Mouse (Mus musculus) liver, embryonic 14.5 days (tissue): ENCODE data around the gene Cby3. TPM values are rescaled to one million over a fixed set of nuclear protein-coding genes. Genes with fewer than 3 reads are reported as not detected.

ENCODE experiments used
- ATAC-seq: fragments of 200-750 bp; cut with Nextera tagmentation; 2 replicates; pipeline ENCODE4 v1.8.0; 2017; ENCODE audit warnings: moderate number of reproducible peaks, mild to moderate bottlenecking, moderate library complexity; ENCODE audit not compliant: insufficient read depth
- DNase-seq, 3 experiments: peaks; one replicate each; pipeline ENCODE4 v3.0.0-alpha.2; 2012 to 2013; ENCODE audit warnings: low read depth in 3 of 3, low spot score in 3 of 3
- H3K27ac ChIP-seq: fragments of 300-500 bp; sonication (generic); 2 replicates; pipeline ENCODE4 v1.5.1; 2014; ENCODE audit warnings: moderate library complexity, mild to moderate bottlenecking, control low read depth, inconsistent platforms
- H3K27me3 ChIP-seq: fragments of 300-500 bp; sonication (generic); 2 replicates; pipeline ENCODE4 v1.6.1; 2014; ENCODE audit warnings: mild to moderate bottlenecking, low read length, moderate library complexity; ENCODE audit not compliant: control insufficient read depth, insufficient read depth
- H3K36me3 ChIP-seq: fragments of 300-500 bp; sonication (generic); replicated peaks from 2 replicates; pipeline ENCODE4 v1.6.1; 2014; ENCODE audit warnings: low read depth; ENCODE audit not compliant: control insufficient read depth, insufficient read depth
- H3K4me1 ChIP-seq, 2 experiments: fragments of 200-500 bp in 1 of 2; fragments of 300-500 bp in 1 of 2; sonication (generic) in 1 of 2; replicated peaks; 2 replicates each; pipeline ENCODE4 v1.6.1; 2012 to 2014; ENCODE audit warnings: antibody characterized with exemption in 1 of 2, inconsistent platforms in 1 of 2, low read length in 1 of 2; ENCODE audit not compliant: control insufficient read depth in 2 of 2, insufficient read depth in 2 of 2
- H3K4me2 ChIP-seq: fragments of 300-500 bp; sonication (generic); 2 replicates; pipeline ENCODE4 v1.6.1; 2014; ENCODE audit warnings: low read depth, mild to moderate bottlenecking, control low read depth, moderate library complexity
- H3K4me3 ChIP-seq, 2 experiments: fragments of 200-500 bp in 1 of 2; fragments of 300-500 bp in 1 of 2; sonication (generic) in 1 of 2; 2 replicates each; pipeline ENCODE4 v1.5.1; 2012 to 2014; ENCODE audit warnings: low read depth in 2 of 2, low read length in 2 of 2, mild to moderate bottlenecking in 2 of 2, control low read depth in 1 of 2, inconsistent platforms in 1 of 2, moderate library complexity in 1 of 2; ENCODE audit not compliant: insufficient read depth in 1 of 2
- H3K9ac ChIP-seq: fragments of 300-500 bp; sonication (generic); replicated peaks from 2 replicates; pipeline ENCODE4 v1.6.1; 2014; ENCODE audit warnings: mild to moderate bottlenecking, control low read depth, moderate library complexity
- H3K9me3 ChIP-seq: fragments of 300-500 bp; sonication (generic); 2 replicates; pipeline ENCODE4 v1.6.1; 2016; ENCODE audit warnings: low read length, mixed read lengths; ENCODE audit not compliant: control insufficient read depth
- CTCF ChIP-seq: IDR thresholded peaks from 2 replicates; pipeline ENCODE4 v1.5.1; 2016; ENCODE audit warnings: antibody characterized with exemption, low read depth, control low read depth
- EP300 ChIP-seq: IDR thresholded peaks from 2 replicates; pipeline ENCODE4 v1.6.1; 2016; ENCODE audit warnings: antibody characterized with exemption, low read depth
- WGBS: fragments of 180-500 bp; shearing (Covaris S2); extraction: QIAGEN DNeasy Blood & Tissue Kit; methylation state at CpG from one replicate; pipeline ENCODE4 v1.1.7; 2014; ENCODE audit not compliant: insufficient replicate concordance; 5-methylcytosine and 5-hydroxymethylcytosine counted together
- polyA plus RNA-seq, 2 experiments: library from polyadenylated mRNA; depleted of rRNA in 1 of 2; stranded (reverse) in 1 of 2; unstranded in 1 of 2; fragments of >200 nt; fragmentation: Nextera tagmentation in 1 of 2; extraction: Ambion mirVana in 1 of 2; gene quantifications; 2 replicates each; pipeline versions ENCODE4 v1.2.1 to v1.2.3; 2012 to 2014

The Cby3 gene
- polyA plus RNA-seq, 2 experiments, result not detected

GRCm38 (mm10) chr11:50391272-50391960 is 37.2 kb downstream of the Cby3 start:
- H3K36me3 ChIP-seq, result peaks cover 7% of the 10 kb centered on the region
- TF ChIP-seq CTCF, result no peak
- no peak for TF ChIP-seq EP300
- ATAC-seq, result peak; percentile 16; the same call in 1 of the 2 replicates
- H3K9me3 ChIP-seq, result no peaks in the 10 kb centered on the region
- H3K27me3 ChIP-seq, result no peaks in the 10 kb centered on the region
- WGBS, result 56% methylated on average over 4 of the region's 4 CpGs
- no peak for DNase-seq
- H3K4me1 ChIP-seq, result no peaks in the 10 kb centered on the region
- no peak overlapping the region for H3K4me2 ChIP-seq
- no peak overlapping the region for H3K4me3 ChIP-seq
- no peak overlapping the region for H3K9ac ChIP-seq
- H3K27ac ChIP-seq, result no peak overlapping the region

- 68% methylated on average over 6 of the region's 6 CpGs for WGBS
- Histone ChIP-seq H3K9ac (no peak overlapping the region), H3K4me3 (no peak overlapping the region), H3K4me1 (no peaks in the 10 kb centered on the region), H3K27ac (no peak overlapping the region), H3K36me3 (no peaks in the 10 kb centered on the region; the same call in 1 of the 2 replicates), H3K9me3 (no peaks in the 10 kb centered on the region), H3K27me3 (no peaks in the 10 kb centered on the region), H3K4me2 (no peak overlapping the region)
- DNase-seq (no peak), ATAC-seq (no peak)
- TF ChIP-seq CTCF (no peak), EP300 (no peak)
These were observed 39.0 kb downstream of the Cby3 start for GRCm38 (mm10) chr11:50393306-50393705.

- DNase-seq (no peak), ATAC-seq (no peak)
- H3K4me1 ChIP-seq, result no peaks in the 10 kb centered on the region
- H3K27ac ChIP-seq, result no peak overlapping the region
- H3K36me3 ChIP-seq, result no peaks in the 10 kb centered on the region; the same call in 1 of the 2 replicates
- H3K27me3 ChIP-seq, result no peaks in the 10 kb centered on the region
- TF ChIP-seq CTCF, result no peak
- no peak for TF ChIP-seq EP300
- H3K9ac ChIP-seq, result no peak overlapping the region
- no peak overlapping the region for H3K4me2 ChIP-seq
- H3K9me3 ChIP-seq, result no peaks in the 10 kb centered on the region
- no peak overlapping the region for H3K4me3 ChIP-seq
- 75% methylated on average over 7 of the region's 7 CpGs for WGBS
These were observed 40.5 kb downstream of the Cby3 start for GRCm38 (mm10) chr11:50394731-50395130.

GRCm38 (mm10) chr11:50396766-50397307 is 42.6 kb downstream of the Cby3 start:
- Histone ChIP-seq H3K4me2 (no peak overlapping the region), H3K36me3 (no peaks in the 10 kb centered on the region; the same call in 1 of the 2 replicates), H3K4me1 (no peaks in the 10 kb centered on the region), H3K9ac (no peak overlapping the region), H3K27me3 (no peaks in the 10 kb centered on the region), H3K9me3 (no peaks in the 10 kb centered on the region), H3K27ac (no peak overlapping the region), H3K4me3 (no peak overlapping the region)
- 72% methylated on average over 11 of the region's 11 CpGs for WGBS
- no peak for ATAC-seq
- no peak for DNase-seq
- TF ChIP-seq CTCF, result no peak
- no peak for TF ChIP-seq EP300

- TF ChIP-seq CTCF, result no peak
- TF ChIP-seq EP300, result no peak
- WGBS, result 72% methylated on average over 9 of the region's 9 CpGs
- no peak for DNase-seq
These were observed 43.1 kb downstream of the Cby3 start for GRCm38 (mm10) chr11:50397316-50397715.

More at GRCm38 (mm10) chr11:50397316-50397715, 43.1 kb downstream of the Cby3 start:
- Histone ChIP-seq H3K27ac (no peak overlapping the region), H3K4me2 (no peak overlapping the region), H3K27me3 (no peaks in the 10 kb centered on the region), H3K4me1 (no peaks in the 10 kb centered on the region), H3K9ac (no peak overlapping the region), H3K9me3 (no peaks in the 10 kb centered on the region), H3K4me3 (no peak overlapping the region), H3K36me3 (no peaks in the 10 kb centered on the region; the same call in 1 of the 2 replicates)
- no peak for ATAC-seq
